In the genomic region with DNA sequence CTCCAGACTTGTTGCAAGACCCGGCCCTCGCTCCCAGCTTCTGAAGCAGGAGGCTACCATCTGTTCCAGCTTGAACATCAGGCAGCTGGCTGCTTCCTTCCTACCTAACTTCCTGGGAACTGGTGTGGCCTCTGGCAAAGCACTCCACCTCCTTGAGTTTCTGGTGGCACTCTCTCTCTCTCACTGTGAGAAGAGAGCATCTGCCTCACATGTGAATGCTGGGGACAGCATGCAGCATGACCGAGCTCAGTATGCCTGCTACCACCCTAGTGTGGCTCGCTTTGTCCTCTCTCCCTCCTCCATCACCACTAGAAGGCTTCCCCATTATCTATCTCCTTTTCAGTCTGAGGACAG, we compare ENCODE assay signal across 30 mouse cellular contexts. TPM values are rescaled to one million over a fixed set of nuclear protein-coding genes. Genes with fewer than 3 reads are reported as not detected.
A peak's percentile ranks its signal among the peaks of the same experiment; 100 is the strongest.
DNase-seq lines count a peak whose midpoint lies in the region; ATAC-seq lines count a peak whose summit lies in the region.
"Had no signal": no experiment of that assay in that cellular context is flagged by ENCODE, and none has a peak within 500 bp of the region (broad histone marks: within the 10 kb centered on the region; RNA-seq: fewer than 3 reads in every experiment).

No protein-coding gene starts in this region.

- peaks cover 28% of the 10 kb centered on the region for H3K4me1 ChIP-seq in neural tube, embryonic 15.5 days
- H3K4me1 ChIP-seq: forebrain, embryonic 15.5 days; liver, embryonic 13.5 days had no signal

- H3K27ac ChIP-seq in neural tube, embryonic 15.5 days (replicated peaks) = no peak overlapping the region
- H3K27ac ChIP-seq: embryonic facial prominence, embryonic 12.5 days; forebrain, embryonic 15.5 days; gastrocnemius, adult 2 months; heart, embryonic 10.5 days; limb, embryonic 13.5 days; liver, embryonic 13.5 days; midbrain, embryonic 13.5 days; neural tube, embryonic 13.5 days had no signal

- H3K4me2 ChIP-seq in neural tube, embryonic 15.5 days = no peak overlapping the region
- H3K4me2 ChIP-seq: embryonic facial prominence, embryonic 12.5 days; forebrain, embryonic 15.5 days; limb, embryonic 13.5 days; liver, embryonic 13.5 days; midbrain, embryonic 13.5 days; neural tube, embryonic 13.5 days had no signal

- intact Hi-C loops in left cerebral cortex, postnatal 4 days (cut with DNase I) = loop anchor here (10.0 kb wide), 1 partner anchor 92 kb away; no protein-coding TSS in a partner anchor
- intact Hi-C loops in left cerebral cortex, postnatal 36 days (cut with DNase I) = no loop called here

- H3K9ac ChIP-seq in neural tube, embryonic 15.5 days (replicated peaks) = no peak overlapping the region
- H3K9ac ChIP-seq: embryonic facial prominence, embryonic 12.5 days; forebrain, embryonic 15.5 days; limb, embryonic 13.5 days; liver, embryonic 13.5 days; midbrain, embryonic 13.5 days; neural tube, embryonic 13.5 days had no signal

- no peaks in the 10 kb centered on the region for H3K9me3 ChIP-seq in neural tube, embryonic 15.5 days (replicated peaks)
- H3K9me3 ChIP-seq: embryonic facial prominence, embryonic 12.5 days; forebrain, embryonic 15.5 days; heart, embryonic 10.5 days; hindbrain, embryonic 10.5 days; limb, embryonic 13.5 days; liver, embryonic 13.5 days; midbrain, embryonic 13.5 days; neural tube, embryonic 13.5 days had no signal

- H3K4me3 ChIP-seq in neural tube, embryonic 15.5 days (replicated peaks) = no peak overlapping the region
- H3K4me3 ChIP-seq: embryonic facial prominence, embryonic 12.5 days; forebrain, embryonic 15.5 days; gastrocnemius, adult 2 months; heart, embryonic 10.5 days; hindbrain, embryonic 10.5 days; limb, embryonic 13.5 days; liver, embryonic 13.5 days; midbrain, embryonic 13.5 days; neural tube, embryonic 13.5 days had no signal

- no peaks in the 10 kb centered on the region for H3K36me3 ChIP-seq in neural tube, embryonic 15.5 days
- H3K36me3 ChIP-seq: embryonic facial prominence, embryonic 12.5 days; forebrain, embryonic 15.5 days; heart, embryonic 10.5 days; hindbrain, embryonic 10.5 days; limb, embryonic 13.5 days; liver, embryonic 13.5 days; midbrain, embryonic 13.5 days; neural tube, embryonic 13.5 days had no signal

- no peak for ATAC-seq in neural tube, embryonic 15.5 days (ENCODE audit: low FRiP score)
- ATAC-seq: CD4-positive, CD25-positive, alpha-beta regulatory T cell, adult 4 months; forebrain, embryonic 15.5 days; midbrain, embryonic 13.5 days had no signal

- no peaks in the 10 kb centered on the region for H3K27me3 ChIP-seq in neural tube, embryonic 15.5 days (replicated peaks)
- H3K27me3 ChIP-seq: embryonic facial prominence, embryonic 12.5 days; forebrain, embryonic 15.5 days; liver, embryonic 13.5 days; midbrain, embryonic 13.5 days; neural tube, embryonic 13.5 days had no signal

- 76% methylated on average over 4 of the region's 4 CpGs for WGBS in neural tube, embryonic 15.5 days

- peak; percentile 16 for DNase-seq in embryo, embryonic 10 days (ENCODE audit: low spot score)
- DNase-seq in embryo, embryonic 11 days = no peak
- peak; percentile 37 for DNase-seq in left cerebral cortex, adult 11 months (ENCODE audit: low spot score)
- no peak for DNase-seq in left cerebral cortex, postnatal 4 days
- DNase-seq in 3T3-L1 (ENCODE audit: low read depth, low spot score) = peak; percentile 16
- DNase-seq in left cerebral cortex, postnatal 36 days (ENCODE audit: low spot score in 2 of 2) = peak; percentile 51 to 61
- DNase-seq in embryo, embryonic 10.5 days (ENCODE audit: low spot score) = no peak
- DNase-seq: adrenal gland, postnatal 36 days; cerebellum, adult 2 months; cerebellum, postnatal 36 days; gastrocnemius, adult 2 months; kidney, adult 8-10 months; kidney, postnatal 25 days; liver, embryonic 13.5 days; thymus, postnatal 4 days had no signal

RNA-seq across cellular contexts. Expression of gene Pla2g2d, which starts 21.7 kb away (rescaled TPM):
- total RNA-seq in left cerebral cortex, postnatal 4 days (2021) = not detected
- total RNA-seq in left cerebral cortex, postnatal 36 days (2021) = under 1 TPM; 0.52 to 0.68 TPM
- polyA plus RNA-seq in neural tube, embryonic 15.5 days (2015; fragmentation: Nextera tagmentation; extraction: Ambion mirVana) = 0.72 and 1.5 TPM in 2 replicates
- total RNA-seq: G1E; layer of hippocampus, postnatal 10 days; megakaryocyte progenitor cell, adult 5-6 weeks had no signal
- polyA plus RNA-seq: forebrain, embryonic 15.5 days; G1E; heart, postnatal 0 days; liver, embryonic 13.5 days; lung, embryonic 16.5 days had no signal

RNA-seq across cellular contexts. Expression of gene Pla2g2f, which starts 39.8 kb away (rescaled TPM):
- not detected for total RNA-seq in left cerebral cortex, postnatal 4 days (2021)
- total RNA-seq in left cerebral cortex, postnatal 36 days (2021) = not detected
- polyA plus RNA-seq in neural tube, embryonic 15.5 days (2015; fragmentation: Nextera tagmentation; extraction: Ambion mirVana) = 0.23 TPM in 1 of 2 replicates, not detected in the other
- total RNA-seq: gastrocnemius, adult 2 months; layer of hippocampus, postnatal 10 days; megakaryocyte progenitor cell, adult 5-6 weeks had no signal
- polyA plus RNA-seq: CD4-positive, CD25-positive, alpha-beta regulatory T cell, adult 4 months; embryonic facial prominence, embryonic 12.5 days; forebrain, embryonic 15.5 days; G1E; gonadal fat pad, adult 2 months; heart, postnatal 0 days; liver, embryonic 13.5 days; lung, embryonic 16.5 days; neural tube, embryonic 13.5 days had no signal

Comparison
In these comparisons a context has a peak if more than half of its experiments do, and no peak if none do; other contexts are left out.
1. DNase-seq: peak in embryo, embryonic 10 days (single experiment), left cerebral cortex, adult 11 months (single experiment), 3T3-L1 (single experiment) and left cerebral cortex, postnatal 36 days (2 of 2); none in embryo, embryonic 11 days (single experiment), left cerebral cortex, postnatal 4 days (single experiment) and embryo, embryonic 10.5 days (single experiment).